ENCODE assay signal across 9 mouse cellular contexts in the genomic region with DNA sequence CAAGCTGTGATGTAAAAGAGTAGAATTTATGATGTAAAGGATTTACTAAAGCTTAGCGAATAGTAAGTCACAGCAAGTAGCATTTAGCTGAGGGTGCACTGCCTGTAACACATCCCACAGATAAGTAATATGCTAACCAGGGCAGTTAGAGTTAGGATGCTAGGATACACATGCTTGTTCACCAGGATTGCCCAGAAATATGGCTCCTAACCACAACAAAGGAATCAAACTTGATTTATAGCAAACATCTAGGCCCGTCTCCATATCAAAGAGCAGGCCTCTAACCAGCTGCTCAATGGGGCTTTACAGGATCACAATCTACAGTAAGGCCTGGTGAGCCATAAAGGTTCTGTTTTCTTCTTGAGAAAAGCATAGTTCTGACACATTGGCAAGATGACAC. TPM values are rescaled to one million over a fixed set of nuclear protein-coding genes. Genes with fewer than 3 reads are reported as not detected.
A peak's percentile ranks its signal among the peaks of the same experiment; 100 is the strongest.
DNase-seq lines count a peak whose midpoint lies in the region; ATAC-seq and TF ChIP-seq lines count a peak whose summit lies in the region.
"Not testable (repeated sequence)": the region's sequence is repeated elsewhere in the genome, so short reads cannot be mapped to it uniquely, and the experiment has no call there.
"Had no signal": no experiment of that assay in that cellular context is flagged by ENCODE, and none has a peak within 500 bp of the region (broad histone marks: within the 10 kb centered on the region; RNA-seq: fewer than 3 reads in every experiment).

No protein-coding gene starts in this region.

- peak; percentile 7 for DNase-seq in CD4-positive, CD25-positive, alpha-beta regulatory T cell, adult 2 months (ENCODE audit: low read depth, low spot score)
- peak; percentile 4 for DNase-seq in c-Kit-positive CD71-positive TER-119-positive erythroid progenitor cells, embryonic 14.5 days (ENCODE audit: low spot score)
- not testable (repeated sequence) for DNase-seq in heart, postnatal 0 days (ENCODE audit: low spot score); liver, embryonic 13.5 days

- not testable (repeated sequence) for H3K27ac ChIP-seq in forebrain, embryonic 12.5 days; heart, postnatal 0 days (ENCODE audit: low read depth); kidney, embryonic 14.5 days (ENCODE audit: low read depth, low read length); liver, embryonic 13.5 days; midbrain, embryonic 13.5 days; stomach, embryonic 15.5 days

- not testable (repeated sequence) for H3K9me3 ChIP-seq in forebrain, embryonic 12.5 days; heart, postnatal 0 days (replicated peaks; ENCODE audit: control insufficient read depth, low read length); kidney, embryonic 14.5 days (ENCODE audit: control insufficient read depth, low read length); liver, embryonic 13.5 days (replicated peaks); midbrain, embryonic 13.5 days; stomach, embryonic 15.5 days

- peak overlapping the region; percentile 55 for H3K4me2 ChIP-seq in forebrain, embryonic 12.5 days
- H3K4me2 ChIP-seq in heart, postnatal 0 days (ENCODE audit: low read depth, low read length): peak overlapping the region; percentile 60
- peak overlapping the region; percentile 41 for H3K4me2 ChIP-seq in kidney, embryonic 14.5 days (replicated peaks; ENCODE audit: low read depth, low read length)
- H3K4me2 ChIP-seq in liver, embryonic 13.5 days: peak overlapping the region; percentile 68
- H3K4me2 ChIP-seq in midbrain, embryonic 13.5 days (replicated peaks): peak overlapping the region; percentile 49
- peak overlapping the region; percentile 54 for H3K4me2 ChIP-seq in stomach, embryonic 15.5 days

- H3K4me3 ChIP-seq in forebrain, embryonic 12.5 days (replicated peaks): peak overlapping the region; percentile 52
- peak overlapping the region; percentile 61 for H3K4me3 ChIP-seq in heart, postnatal 0 days (ENCODE audit: low read depth, low read length)
- peak overlapping the region; percentile 48 for H3K4me3 ChIP-seq in kidney, embryonic 14.5 days (ENCODE audit: low read length)
- peak overlapping the region; percentile 70 for H3K4me3 ChIP-seq in liver, embryonic 13.5 days (replicated peaks)
- H3K4me3 ChIP-seq in midbrain, embryonic 13.5 days (replicated peaks): peak overlapping the region; percentile 56
- H3K4me3 ChIP-seq in stomach, embryonic 15.5 days (replicated peaks): peak overlapping the region; percentile 52

- H3K36me3 ChIP-seq in forebrain, embryonic 12.5 days (replicated peaks); heart, postnatal 0 days (replicated peaks; ENCODE audit: control insufficient read depth, insufficient read depth, low read length); kidney, embryonic 14.5 days (ENCODE audit: control insufficient read depth, insufficient read depth, low read length); liver, embryonic 13.5 days; midbrain, embryonic 13.5 days; stomach, embryonic 15.5 days: not testable (repeated sequence)

- peak overlapping the region; percentile 57 for H3K9ac ChIP-seq in forebrain, embryonic 12.5 days
- peak overlapping the region; percentile 40; the same call in 1 of the 2 replicates for H3K9ac ChIP-seq in heart, postnatal 0 days (replicated peaks; ENCODE audit: low read depth, low read length)
- H3K9ac ChIP-seq in kidney, embryonic 14.5 days (ENCODE audit: low read depth, low read length): peak overlapping the region; percentile 61; the same call in 1 of the 2 replicates
- peak overlapping the region; percentile 76 for H3K9ac ChIP-seq in liver, embryonic 13.5 days
- H3K9ac ChIP-seq in midbrain, embryonic 13.5 days (replicated peaks): peak overlapping the region; percentile 70
- H3K9ac ChIP-seq in stomach, embryonic 15.5 days: not testable (repeated sequence)

- ATAC-seq in forebrain, embryonic 12.5 days (ENCODE audit: low FRiP score); heart, postnatal 0 days (ENCODE audit: insufficient read depth, low read depth); kidney, embryonic 14.5 days (ENCODE audit: low FRiP score, low TSS enrichment); liver, embryonic 13.5 days (ENCODE audit: low read depth); midbrain, embryonic 13.5 days; stomach, embryonic 15.5 days (ENCODE audit: insufficient read depth, low FRiP score, low read depth): not testable (repeated sequence)

- not testable (repeated sequence) for H3K4me1 ChIP-seq in forebrain, embryonic 12.5 days; heart, postnatal 0 days (ENCODE audit: control insufficient read depth, insufficient read depth); kidney, embryonic 14.5 days (ENCODE audit: control insufficient read depth, insufficient read depth, low read length); stomach, embryonic 15.5 days
- peaks cover 16% of the 10 kb centered on the region for H3K4me1 ChIP-seq in liver, embryonic 13.5 days (replicated peaks)
- peaks cover 13% of the 10 kb centered on the region for H3K4me1 ChIP-seq in midbrain, embryonic 13.5 days (replicated peaks)

- H3K27me3 ChIP-seq in forebrain, embryonic 12.5 days; heart, postnatal 0 days (ENCODE audit: control insufficient read depth, insufficient read depth, low read length); kidney, embryonic 14.5 days (ENCODE audit: control insufficient read depth, insufficient read depth, low read length); liver, embryonic 13.5 days; midbrain, embryonic 13.5 days; stomach, embryonic 15.5 days (replicated peaks): not testable (repeated sequence)

- not testable (repeated sequence) for TF ChIP-seq CTCF in heart, postnatal 0 days (IDR thresholded peaks at IDR 0.05; ENCODE audit: low read depth)

- not testable (repeated sequence) for TF ChIP-seq EP300 in heart, postnatal 0 days (IDR thresholded peaks at IDR 0.05; ENCODE audit: low read depth)

- WGBS in forebrain, embryonic 12.5 days: 30% methylated on average over 2 of the region's 2 CpGs
- 35% methylated on average over 2 of the region's 2 CpGs for WGBS in heart, postnatal 0 days
- WGBS in kidney, embryonic 14.5 days: 2% methylated on average over 2 of the region's 2 CpGs
- WGBS in liver, embryonic 13.5 days (ENCODE audit: insufficient replicate concordance): 14% methylated on average over 2 of the region's 2 CpGs
- WGBS in midbrain, embryonic 13.5 days: 12% methylated on average over 2 of the region's 2 CpGs
- 3% methylated on average over 2 of the region's 2 CpGs for WGBS in stomach, embryonic 15.5 days

RNA-seq across cellular contexts. Expression of a gene that starts 0.9 kb away (rescaled TPM):
- polyA plus RNA-seq in forebrain, embryonic 12.5 days (2016; fragmentation: Nextera tagmentation; extraction: Ambion mirVana): 0.54 and 0.86 TPM in 2 replicates
- total RNA-seq in heart, postnatal 0 days (2014; rRNA removed; ENCODE audit: low replicate concordance): 0.08 and 1.6 TPM in 2 replicates
- 0.51 and 0.52 TPM in 2 replicates for polyA plus RNA-seq in heart, postnatal 0 days (2015; fragmentation: Nextera tagmentation; extraction: Ambion mirVana)
- 0.88 and 0.94 TPM in 2 replicates for polyA plus RNA-seq in kidney, embryonic 14.5 days (2014; fragmentation: Nextera tagmentation; extraction: Ambion mirVana)
- 0.16 and 0.47 TPM in 2 replicates for polyA plus RNA-seq in liver, embryonic 13.5 days (2015; fragmentation: Nextera tagmentation; extraction: Ambion mirVana)
- 0.31 and 0.61 TPM in 2 replicates for polyA plus RNA-seq in midbrain, embryonic 13.5 days (2015; fragmentation: Nextera tagmentation; extraction: Ambion mirVana)
- polyA plus RNA-seq in stomach, embryonic 15.5 days (2015; fragmentation: Nextera tagmentation; extraction: Ambion mirVana): 0.54 and 0.61 TPM in 2 replicates
- total RNA-seq: liver, adult 2 months had no signal
